11 mouse cellular contexts compared by ENCODE assay signal in genomic region chr4:149798684-149799309, GRCm38 (mm10). TPM values are rescaled to one million over a fixed set of nuclear protein-coding genes. Genes with fewer than 3 reads are reported as not detected.
A peak's percentile ranks its signal among the peaks of the same experiment; 100 is the strongest.
DNase-seq lines count a peak whose midpoint lies in the region; ATAC-seq and TF ChIP-seq lines count a peak whose summit lies in the region.
"Had no signal": no experiment of that assay in that cellular context is flagged by ENCODE, and none has a peak within 500 bp of the region (broad histone marks: within the 10 kb centered on the region; RNA-seq: fewer than 3 reads in every experiment).

No protein-coding gene starts in this region.

- peak; percentile 31 for DNase-seq in heart, postnatal 25 days (ENCODE audit: low spot score)
- no peak for DNase-seq in heart, postnatal 36 days
- peak; percentile 86 for DNase-seq in ES-CJ7 (ENCODE audit: low read depth, low spot score)
- peak; percentile 46 for DNase-seq in lung, postnatal 0 days (ENCODE audit: low spot score)
- DNase-seq in ovary, postnatal 36 days (ENCODE audit: low spot score): no peak
- DNase-seq in layer of hippocampus, postnatal 25 days (ENCODE audit: extremely low spot score in 1 of 2, low spot score in 1 of 2): no peak
- no peak for DNase-seq in left cerebral cortex, postnatal 14 days (ENCODE audit: low spot score in 2 of 2)
- DNase-seq: cerebellum, adult 2 months had no signal

- H3K27me3 ChIP-seq in intestine, embryonic 16.5 days (replicated peaks; ENCODE audit: control insufficient read depth, insufficient read depth, low read length): no peaks in the 10 kb centered on the region
- no peaks in the 10 kb centered on the region for H3K27me3 ChIP-seq in lung, postnatal 0 days (replicated peaks; ENCODE audit: insufficient read depth, low read length)
- H3K27me3 ChIP-seq: limb, embryonic 12.5 days had no signal

- H3K4me2 ChIP-seq in intestine, embryonic 16.5 days (ENCODE audit: low read depth, low read length): no peak overlapping the region
- no peak overlapping the region for H3K4me2 ChIP-seq in lung, postnatal 0 days (replicated peaks; ENCODE audit: low read depth, low read length)
- H3K4me2 ChIP-seq: limb, embryonic 12.5 days had no signal

- intact Hi-C loops in heart, postnatal 25 days (cut with DNase I): loop anchor here (5.0 kb wide), 1 partner anchor 46 kb away; no protein-coding TSS in a partner anchor
- intact Hi-C loops in heart, postnatal 36 days (cut with DNase I): no loop called here
- intact Hi-C loops in left cerebral cortex, postnatal 14 days (cut with DNase I): no loop called here

- H3K9ac ChIP-seq in intestine, embryonic 16.5 days (ENCODE audit: low read depth, low read length): no peak overlapping the region
- H3K9ac ChIP-seq in lung, postnatal 0 days (replicated peaks; ENCODE audit: low read depth): no peak overlapping the region
- H3K9ac ChIP-seq: limb, embryonic 12.5 days had no signal

- whole genome bisulfite sequencing in intestine, embryonic 16.5 days: 27% methylated on average over 7 of the region's 7 CpGs
- WGBS in lung, postnatal 0 days: 28% methylated on average over 7 of the region's 7 CpGs

- 0 out of 2 replicates have a peak, but pooled peaks cover 7% of the 10 kb centered on the region for H3K4me1 ChIP-seq in intestine, embryonic 16.5 days (ENCODE audit: control insufficient read depth, insufficient read depth, low read length)
- no peaks in the 10 kb centered on the region for H3K4me1 ChIP-seq in lung, postnatal 0 days (ENCODE audit: insufficient read depth, low read depth, low read length)

- H3K36me3 ChIP-seq in intestine, embryonic 16.5 days (ENCODE audit: control insufficient read depth, insufficient read depth, low read length): no peaks in the 10 kb centered on the region
- no peaks in the 10 kb centered on the region for H3K36me3 ChIP-seq in lung, postnatal 0 days (ENCODE audit: insufficient read depth, low read length)
- H3K36me3 ChIP-seq: forebrain, embryonic 10.5 days; limb, embryonic 12.5 days had no signal

- H3K9me3 ChIP-seq in intestine, embryonic 16.5 days (ENCODE audit: control insufficient read depth, low read length): no peaks in the 10 kb centered on the region
- H3K9me3 ChIP-seq in lung, postnatal 0 days (ENCODE audit: low read length): no peaks in the 10 kb centered on the region
- H3K9me3 ChIP-seq: forebrain, embryonic 10.5 days; limb, embryonic 12.5 days had no signal

- TF ChIP-seq EP300 in lung, postnatal 0 days (IDR thresholded peaks at IDR 0.05): no peak

- TF ChIP-seq CTCF in lung, postnatal 0 days (IDR thresholded peaks at IDR 0.05): no peak

- no peak overlapping the region for H3K4me3 ChIP-seq in intestine, embryonic 16.5 days (ENCODE audit: low read length)
- H3K4me3 ChIP-seq in lung, postnatal 0 days (ENCODE audit: low read depth, low read length): no peak overlapping the region
- H3K4me3 ChIP-seq: forebrain, embryonic 10.5 days; limb, embryonic 12.5 days had no signal

- 0 out of 2 replicates have a peak, but pooled peaks have one; percentile 36 for ATAC-seq in intestine, embryonic 16.5 days
- peak; percentile 71 for ATAC-seq in lung, postnatal 0 days

- H3K27ac ChIP-seq in intestine, embryonic 16.5 days (ENCODE audit: low read length): no peak overlapping the region
- H3K27ac ChIP-seq in lung, postnatal 0 days (ENCODE audit: low read length): no peak overlapping the region
- H3K27ac ChIP-seq: forebrain, embryonic 10.5 days; limb, embryonic 12.5 days had no signal

RNA-seq across cellular contexts. Expression of gene Slc25a33, which starts 24.7 kb away (rescaled TPM):
- total RNA-seq in heart, postnatal 25 days (2021): 10 to 100 TPM; 22.5 to 30.5 TPM
- total RNA-seq in heart, postnatal 36 days (2021): 10 to 100 TPM; 27.0 to 45.2 TPM
- polyA plus RNA-seq in intestine, embryonic 16.5 days (2015; fragmentation: Nextera tagmentation; extraction: Ambion mirVana): 6.8 and 9.1 TPM in 2 replicates
- polyA plus RNA-seq in lung, postnatal 0 days (2015; fragmentation: Nextera tagmentation; extraction: Ambion mirVana): 7.4 and 8.6 TPM in 2 replicates
- 10 to 100 TPM; 31.0 to 38.8 TPM for total RNA-seq in layer of hippocampus, postnatal 25 days (2021)
- total RNA-seq in left cerebral cortex, postnatal 14 days (2021): 10 to 100 TPM; 33.6 to 38.2 TPM

Comparison
In these comparisons a context has a peak if more than half of its experiments do, and no peak if none do; other contexts are left out.
1. DNase-seq: peak in heart, postnatal 25 days (single experiment), ES-CJ7 (single experiment) and lung, postnatal 0 days (single experiment); none in heart, postnatal 36 days (0 of 2), ovary, postnatal 36 days (single experiment), layer of hippocampus, postnatal 25 days (0 of 2) and left cerebral cortex, postnatal 14 days (0 of 2).